Mouse (Mus musculus): ENCODE measurements around the gene Actn1.

DNA sequence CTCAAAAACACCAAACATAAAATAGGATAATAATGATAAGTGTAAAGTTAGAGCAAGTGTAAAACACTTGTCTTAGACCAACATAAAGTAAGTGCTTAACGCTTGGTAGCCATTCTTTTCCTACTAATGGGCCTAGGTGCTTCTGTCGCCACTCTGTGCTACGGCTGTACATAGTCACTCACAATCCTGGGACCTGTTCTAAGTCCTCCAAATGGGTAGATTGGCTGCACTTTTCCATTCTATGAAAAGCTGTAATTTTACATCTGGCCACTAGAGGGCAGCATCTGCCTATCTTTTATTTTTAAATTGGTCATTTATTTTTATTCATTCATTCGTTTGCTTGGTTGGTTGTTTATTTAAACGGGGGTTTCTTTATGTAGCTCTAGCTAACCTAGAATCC, 102.5 kb downstream of the Actn1 start:
- no peak for TF ChIP-seq POLR2A (IDR thresholded peaks at IDR 0.05; ENCODE audit: low read depth, low read length)
- no peak for TF ChIP-seq CTCF (IDR thresholded peaks at IDR 0.05; ENCODE audit: borderline replicate concordance, insufficient read depth, low read length)
